Mouse (Mus musculus) adrenal gland, postnatal 25 days (tissue): Measurements from ENCODE around the gene Gm45213. TPM values are rescaled to one million over a fixed set of nuclear protein-coding genes. Genes with fewer than 3 reads are reported as not detected.

Experiments
- DNase-seq: peaks from one replicate; pipeline ENCODE4 v3.0.0; 2021; ENCODE audit warnings: mixed read lengths
- total RNA-seq: library from RNA; stranded (reverse); gene quantifications from 2 replicates; pipeline ENCODE4 v1.2.3, GENCODE M21; 2021

The Gm45213 gene
- total RNA-seq, 1 experiment from 2014 or later: not detected

- DNase-seq: no peak
Observed at GRCm38 (mm10) chr7:66107206-66107605, 63.8 kb downstream of the Gm45213 start.

GRCm38 (mm10) chr7:66107930-66108329 is 64.5 kb downstream of the Gm45213 start:
- DNase-seq: no peak

- DNase-seq: peak; percentile 90
Observed at GRCm38 (mm10) chr7:66108961-66109854, 65.8 kb downstream of the Gm45213 start, which contains the start of gene Chsy1. TSS of gene Chsy1 (plus strand) at chr7:66109515.

GRCm38 (mm10) chr7:66109855-66110635 is 66.6 kb downstream of the Gm45213 start:
- DNase-seq: peak; percentile 48

GRCm38 (mm10) chr7:66110636-66111112 is 67.3 kb downstream of the Gm45213 start:
- no peak for DNase-seq

- no peak for DNase-seq
Observed at GRCm38 (mm10) chr7:66111211-66111610, 67.8 kb downstream of the Gm45213 start.

Other genes with a start within 250 kb of the Gm45213 start
- 11.6 and 20.8 TPM in 2 replicates for gene Pcsk6, start 181.9 kb upstream of the Gm45213 start, total RNA-seq
- gene Snrpa1, start 15.4 kb downstream of the Gm45213 start, total RNA-seq: 40.3 and 41.1 TPM in 2 replicates
- gene Selenos, start 36.0 kb downstream of the Gm45213 start, total RNA-seq: 79.3 and 93.6 TPM in 2 replicates
- gene Chsy1, start 65.9 kb downstream of the Gm45213 start, total RNA-seq: 12.6 and 15.2 TPM in 2 replicates